Mouse (Mus musculus) monocyte, adult 2 months (primary cell): Measurements from ENCODE around the gene Col2a1.

Experiments
- DNase-seq, 2 experiments: peaks; one replicate each; pipeline ENCODE4 v3.0.0; 2022; ENCODE audit warnings: low spot score in 2 of 2, low read depth in 1 of 2

Gene Col2a1

GRCm38 (mm10) chr15:97927821-97928220, 76.7 kb downstream of the Col2a1 start:
- DNase-seq, result peak in 1 of 2 experiments; percentile 18

- no peak for DNase-seq
Observed at GRCm38 (mm10) chr15:97927018-97927417, 77.5 kb downstream of the Col2a1 start.
